Mouse (Mus musculus) spleen, postnatal 0 days (tissue): ENCODE results near the gene Zfp334. TPM values are rescaled to one million over a fixed set of nuclear protein-coding genes. Genes with fewer than 3 reads are reported as not detected.

ENCODE experiments used
- polyA plus RNA-seq: library from polyadenylated mRNA; unstranded; fragments of >200 nt; fragmentation: Nextera tagmentation; extraction: Ambion mirVana; gene quantifications from 2 replicates; pipeline ENCODE4 v1.2.1, GENCODE M21; 2015

The Zfp334 gene
- polyA plus RNA-seq: 0.51 and 0.82 TPM in 2 replicates

DNA sequence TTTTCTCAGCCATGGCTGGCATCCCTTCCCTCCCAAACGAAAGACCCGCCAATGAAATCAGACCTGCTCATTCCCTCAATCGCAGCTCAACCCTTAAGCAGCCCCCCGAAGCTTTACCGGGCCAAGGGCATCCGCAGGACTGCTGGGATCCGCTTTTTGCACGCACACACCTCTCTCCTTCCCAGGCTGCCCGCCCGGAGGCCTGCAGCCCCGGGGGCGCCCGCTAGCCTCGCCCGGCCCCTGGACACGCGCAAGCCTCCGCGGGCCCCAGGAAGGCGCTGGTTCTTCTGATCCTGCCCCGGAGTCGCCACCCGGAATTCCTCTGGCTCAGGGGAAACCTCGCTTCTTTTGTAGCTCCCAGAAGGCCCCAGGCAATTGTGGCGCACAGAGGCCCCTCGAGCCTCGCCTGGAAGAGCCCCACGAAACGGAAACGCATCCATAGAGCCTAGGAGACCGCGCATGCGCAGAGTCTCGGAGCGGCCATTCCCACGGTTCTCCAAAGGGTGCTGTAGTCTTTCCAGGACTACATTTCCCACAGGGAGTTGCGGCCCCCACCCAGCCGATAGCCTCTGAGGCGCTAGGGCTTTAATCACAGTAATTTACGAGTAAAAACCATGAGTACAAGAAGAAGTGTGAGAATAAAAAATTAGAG, at the start of gene Zfp334:
TSS of gene Zfp334 (minus strand) at position 416 of the 652 bp plus-strand sequence.

DNA sequence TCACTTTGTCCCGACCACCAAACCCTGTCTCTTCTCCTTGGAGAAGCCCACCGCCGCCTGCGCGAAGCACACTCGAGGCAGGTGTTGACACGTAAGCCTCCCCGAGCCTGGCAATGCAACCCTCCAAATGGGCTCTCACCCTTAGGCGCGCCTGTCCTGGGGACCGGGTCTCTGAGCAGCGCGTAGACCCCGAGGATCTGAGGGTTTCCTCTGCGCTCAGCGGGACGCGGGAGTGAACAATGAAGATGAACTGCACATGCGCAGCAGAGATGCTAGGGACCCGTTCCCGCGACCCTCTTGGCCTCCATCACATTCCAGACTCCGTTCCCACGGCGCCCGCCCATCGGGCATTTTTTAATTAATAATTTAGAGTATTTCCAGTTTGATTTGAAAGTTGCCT, 19.6 kb downstream of the Zfp334 start, which contains the start of gene Zfp663:
TSS of gene Zfp663 (minus strand) at position 234 of the 400 bp plus-strand sequence.

DNA sequence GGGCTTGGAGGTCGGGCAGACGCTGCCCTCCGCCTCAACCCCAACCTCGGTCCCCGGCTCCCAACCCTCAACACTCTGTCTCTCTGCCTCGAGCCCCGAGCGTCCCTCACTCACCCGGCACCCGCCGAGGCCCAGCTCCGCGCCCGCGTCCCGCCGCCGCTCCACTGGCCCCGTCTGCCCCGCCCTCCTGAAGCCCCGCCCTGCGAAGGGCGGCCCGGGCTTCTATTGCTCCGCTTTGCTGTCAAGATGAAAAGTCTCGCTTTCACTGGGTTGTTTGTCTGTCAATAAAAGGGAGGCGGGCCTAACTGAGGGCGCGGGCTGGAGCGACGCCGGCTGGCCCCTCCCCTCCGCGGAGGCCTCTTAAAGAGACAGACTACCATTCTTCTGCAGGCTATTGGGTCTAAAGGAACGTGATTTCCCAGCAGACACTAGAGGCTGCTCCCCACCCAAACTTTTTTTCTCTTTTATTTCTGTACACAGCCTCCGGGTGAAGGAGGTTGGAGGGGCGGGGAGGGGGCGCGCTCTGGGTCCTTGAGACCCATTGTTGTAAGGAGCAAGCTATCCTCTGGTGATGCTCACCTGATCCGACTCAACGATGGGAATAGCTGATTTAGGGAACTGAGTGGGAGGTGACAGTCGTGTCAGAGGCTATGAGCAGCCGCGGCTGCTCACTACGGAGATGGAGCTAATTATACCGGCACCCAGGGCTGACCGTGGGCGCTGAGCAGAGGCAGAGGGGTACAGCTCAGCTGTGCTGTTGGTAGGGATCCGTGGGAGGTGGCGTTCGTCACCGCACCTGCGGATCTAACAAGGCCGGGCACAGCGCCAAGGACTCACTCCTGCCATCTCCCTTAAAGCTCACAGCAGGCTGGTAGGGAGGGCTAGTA, 61.5 kb downstream of the Zfp334 start, which contains the start of gene Elmo2:
TSS of gene Elmo2 (minus strand) at position 176 of the 887 bp plus-strand sequence.

Other genes with a start within 250 kb of the Zfp334 start
- gene Cdh22, start 153.4 kb downstream of the Zfp334 start, polyA plus RNA-seq: 0.07 and 0.08 TPM in 2 replicates
- 32.1 and 40.9 TPM in 2 replicates for gene Slc35c2, start 100.4 kb downstream of the Zfp334 start, polyA plus RNA-seq
- 17.8 and 23.9 TPM in 2 replicates for gene Elmo2, start 61.8 kb downstream of the Zfp334 start, polyA plus RNA-seq
- gene Zfp663, start 19.5 kb downstream of the Zfp334 start, polyA plus RNA-seq: 0.08 and 0.17 TPM in 2 replicates
- gene Ocstamp, start 12.1 kb upstream of the Zfp334 start, polyA plus RNA-seq: 0.29 and 0.36 TPM in 2 replicates
- gene Slc13a3, start 85.0 kb upstream of the Zfp334 start, polyA plus RNA-seq: 0.24 and 0.45 TPM in 2 replicates
- 10.9 and 14.4 TPM in 2 replicates for gene Trp53rka, start 105.1 kb upstream of the Zfp334 start, polyA plus RNA-seq
- 1.7 and 1.9 TPM in 2 replicates for gene Slc2a10, start 115.5 kb upstream of the Zfp334 start, polyA plus RNA-seq
- gene Eya2, start 206.8 kb upstream of the Zfp334 start, polyA plus RNA-seq: 0.49 and 0.84 TPM in 2 replicates